Mouse (Mus musculus) Muller cell, postnatal 12 days (primary cell): ENCODE data around the gene Tnrc18.
A peak's percentile ranks its signal among the peaks of the same experiment; 100 is the strongest.

Experiments
- DNase-seq: peaks from one replicate; pipeline ENCODE4 v3.0.0-alpha.2; 2015; ENCODE audit errors: inconsistent ontology term

Gene Tnrc18

DNA sequence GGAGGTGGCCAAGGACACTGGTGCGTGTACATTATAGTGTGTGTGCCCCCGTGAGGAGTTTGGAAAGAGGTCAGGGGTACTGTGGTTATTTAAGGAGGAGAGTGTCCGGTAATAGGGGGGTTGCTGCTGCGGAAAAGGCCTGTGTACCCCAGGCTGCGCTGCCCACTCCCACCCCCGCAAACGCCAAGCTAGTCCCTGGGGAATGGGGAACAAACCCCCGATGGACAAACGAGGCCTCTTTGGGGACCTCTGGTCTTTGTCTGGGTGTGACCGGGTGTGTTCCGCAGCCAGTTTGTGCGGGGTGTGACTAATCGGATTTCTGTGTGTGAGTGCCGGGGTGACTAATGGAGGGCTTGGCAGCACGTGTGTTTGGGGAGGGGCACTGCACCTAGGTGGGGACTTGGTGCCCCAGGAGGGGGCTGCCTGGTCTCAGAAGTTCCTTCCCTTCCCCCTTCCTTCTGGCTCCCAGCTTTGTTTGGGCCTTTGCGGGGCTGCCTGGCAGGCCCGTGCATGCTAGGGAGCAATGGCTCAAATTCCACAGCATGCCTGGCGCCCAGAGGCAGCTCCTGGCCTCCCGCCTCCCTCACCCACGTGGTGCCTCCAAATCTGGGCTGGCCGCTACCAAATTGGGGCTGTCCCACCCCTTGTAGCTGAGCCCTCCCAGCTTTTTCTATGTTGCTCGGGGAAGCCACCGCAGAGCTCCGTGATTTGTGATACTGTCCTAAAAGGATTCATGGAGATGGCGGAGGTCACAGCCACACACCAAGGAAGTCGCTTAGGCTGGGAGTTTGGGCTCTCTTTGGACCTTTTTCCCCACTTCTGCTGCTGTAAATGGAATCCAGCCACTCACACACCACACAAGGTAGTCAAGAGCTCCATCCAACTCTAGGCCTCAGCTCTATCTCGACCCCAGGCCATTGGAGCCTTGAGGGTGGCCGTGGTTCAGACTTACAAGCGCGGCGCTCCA is 5.9 kb upstream of the Tnrc18 start:
- peak; percentile 97 for DNase-seq

DNA sequence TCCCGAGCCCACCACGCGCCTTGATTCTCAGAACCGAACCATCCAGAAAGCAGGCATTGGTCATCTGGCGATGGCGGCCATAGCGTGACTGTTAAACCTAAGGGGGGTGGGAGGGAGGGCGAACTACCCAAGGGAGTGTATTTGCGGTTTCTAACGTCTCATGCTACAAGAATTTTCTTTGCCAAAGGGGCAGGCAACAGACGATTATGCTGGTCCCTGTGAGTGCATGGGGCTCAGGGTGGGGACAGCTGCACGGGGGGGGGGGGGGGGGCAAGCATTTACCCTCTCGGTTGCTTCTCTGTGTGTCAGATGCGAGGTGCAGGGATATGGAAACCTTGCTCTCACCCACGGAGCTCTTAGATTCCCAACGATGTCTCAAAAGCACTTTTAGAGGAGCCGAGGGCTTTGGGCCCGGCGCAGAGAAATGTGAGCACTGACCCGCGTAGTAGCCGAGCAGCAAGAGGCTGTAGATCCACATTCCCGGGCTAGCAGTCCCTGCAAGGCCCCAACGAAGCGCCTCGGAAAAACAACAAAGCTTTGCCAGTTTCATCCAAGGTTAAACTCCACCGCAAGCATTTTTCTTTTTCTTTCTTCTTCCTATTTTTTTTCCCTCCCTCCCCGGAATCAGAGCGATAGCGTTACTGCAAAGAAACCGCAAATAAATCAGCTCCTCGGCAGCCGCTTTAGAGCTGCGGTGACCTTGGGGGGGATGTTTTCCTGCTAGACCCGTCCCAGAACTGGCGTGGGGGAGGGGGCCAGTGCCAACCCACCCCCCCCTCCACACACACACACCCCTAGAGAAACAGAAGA is 5.0 kb upstream of the Tnrc18 start:
- DNase-seq, result peak; percentile 93

DNA sequence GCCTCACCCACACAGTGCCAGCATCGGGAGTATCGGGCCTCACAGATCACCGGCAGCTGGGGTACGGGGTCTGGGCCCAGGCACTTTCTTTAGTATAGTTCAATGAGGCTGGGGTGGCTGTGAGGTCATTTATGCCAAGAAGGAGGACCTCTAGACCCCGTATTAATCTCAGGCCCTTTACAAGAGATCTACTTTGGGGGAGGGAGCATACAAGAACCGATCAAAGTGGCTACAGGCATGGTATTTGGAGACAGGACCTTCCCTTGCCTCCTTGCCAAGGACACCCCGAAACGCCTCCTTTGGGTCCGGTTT is 4.5 kb upstream of the Tnrc18 start:
- DNase-seq, result no peak

DNA sequence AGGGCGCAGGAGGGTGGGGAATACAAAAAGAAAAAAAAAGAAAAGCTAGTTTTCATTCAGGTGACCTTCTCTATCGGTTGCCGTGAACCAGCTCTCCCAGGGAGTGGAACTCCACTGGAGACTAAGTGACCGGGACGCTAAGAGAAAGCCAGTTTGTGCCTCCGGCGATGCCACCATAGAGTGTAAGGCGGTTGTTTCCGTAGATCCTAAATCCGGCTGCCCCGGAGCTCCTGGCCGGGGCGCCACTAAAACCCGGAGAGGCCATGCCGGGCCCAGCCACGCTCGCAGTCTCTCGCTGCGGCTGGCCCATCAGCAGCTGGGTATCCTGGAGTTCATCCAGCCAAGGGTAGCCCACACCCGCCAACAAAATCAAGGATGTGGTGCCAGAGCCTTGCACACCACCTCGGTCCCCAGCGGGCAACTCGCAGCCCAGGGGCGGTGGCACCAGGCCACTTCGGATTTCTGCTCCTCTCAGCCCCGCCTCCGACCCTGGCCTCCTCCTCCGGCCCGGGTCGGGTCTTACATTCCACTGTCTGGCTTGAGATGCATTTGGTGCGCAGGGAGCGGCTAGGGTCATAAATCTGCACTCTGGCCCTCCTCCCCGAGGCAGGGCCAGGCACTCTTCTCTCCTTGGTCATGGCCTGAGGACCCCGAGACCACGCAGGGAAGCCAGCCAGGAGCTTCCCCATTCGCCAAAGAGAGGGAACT is 4.0 kb upstream of the Tnrc18 start:
- DNase-seq, result peak; percentile 99

DNA sequence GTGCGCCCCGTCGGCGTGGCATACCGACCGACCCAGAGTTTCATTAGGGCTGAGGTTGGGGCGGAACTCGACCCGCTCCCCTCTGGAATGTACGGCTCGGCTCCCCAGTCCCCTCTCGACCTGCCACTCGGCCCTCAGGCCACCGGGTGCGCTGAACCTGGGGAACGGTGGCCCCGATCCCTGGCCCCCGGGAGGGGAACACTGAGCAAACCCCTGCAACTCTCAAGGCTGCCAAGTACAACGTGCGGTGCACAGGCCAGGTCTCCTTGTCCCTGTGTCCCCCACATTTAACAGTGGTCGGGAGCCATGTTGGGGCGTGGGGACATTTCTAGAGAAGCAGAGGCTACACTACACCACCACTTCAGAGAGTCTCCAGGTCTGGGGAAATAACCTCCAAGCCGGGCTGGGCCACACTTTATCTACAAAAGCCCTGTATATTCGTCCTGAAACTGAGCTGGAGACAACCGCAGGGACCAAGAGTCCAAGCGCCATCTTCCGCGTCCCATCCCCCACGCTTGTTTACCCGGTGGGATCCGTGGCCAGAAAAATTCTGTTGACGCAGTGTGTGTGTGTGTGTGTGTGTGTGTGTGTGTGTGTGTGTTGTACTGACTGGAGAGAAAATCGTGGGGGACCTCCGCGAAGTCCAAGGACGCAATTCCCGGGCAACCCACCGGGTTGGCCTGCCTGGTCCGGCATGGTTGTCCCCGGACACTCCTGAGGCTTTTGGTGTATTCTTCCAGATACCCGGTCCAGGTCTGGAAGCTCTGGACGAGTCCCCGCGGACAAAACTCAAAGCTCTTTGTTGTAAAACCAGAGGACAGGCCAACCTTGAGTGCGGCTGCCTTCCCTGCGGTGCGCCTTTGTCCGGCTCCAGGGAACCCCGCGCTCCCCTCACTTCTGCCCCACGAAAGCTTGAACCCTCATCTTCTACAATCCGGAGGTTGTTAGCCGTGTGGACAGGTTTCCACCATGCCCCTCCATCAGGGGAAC is 3.1 kb upstream of the Tnrc18 start:
- peak; percentile 77 for DNase-seq

DNA sequence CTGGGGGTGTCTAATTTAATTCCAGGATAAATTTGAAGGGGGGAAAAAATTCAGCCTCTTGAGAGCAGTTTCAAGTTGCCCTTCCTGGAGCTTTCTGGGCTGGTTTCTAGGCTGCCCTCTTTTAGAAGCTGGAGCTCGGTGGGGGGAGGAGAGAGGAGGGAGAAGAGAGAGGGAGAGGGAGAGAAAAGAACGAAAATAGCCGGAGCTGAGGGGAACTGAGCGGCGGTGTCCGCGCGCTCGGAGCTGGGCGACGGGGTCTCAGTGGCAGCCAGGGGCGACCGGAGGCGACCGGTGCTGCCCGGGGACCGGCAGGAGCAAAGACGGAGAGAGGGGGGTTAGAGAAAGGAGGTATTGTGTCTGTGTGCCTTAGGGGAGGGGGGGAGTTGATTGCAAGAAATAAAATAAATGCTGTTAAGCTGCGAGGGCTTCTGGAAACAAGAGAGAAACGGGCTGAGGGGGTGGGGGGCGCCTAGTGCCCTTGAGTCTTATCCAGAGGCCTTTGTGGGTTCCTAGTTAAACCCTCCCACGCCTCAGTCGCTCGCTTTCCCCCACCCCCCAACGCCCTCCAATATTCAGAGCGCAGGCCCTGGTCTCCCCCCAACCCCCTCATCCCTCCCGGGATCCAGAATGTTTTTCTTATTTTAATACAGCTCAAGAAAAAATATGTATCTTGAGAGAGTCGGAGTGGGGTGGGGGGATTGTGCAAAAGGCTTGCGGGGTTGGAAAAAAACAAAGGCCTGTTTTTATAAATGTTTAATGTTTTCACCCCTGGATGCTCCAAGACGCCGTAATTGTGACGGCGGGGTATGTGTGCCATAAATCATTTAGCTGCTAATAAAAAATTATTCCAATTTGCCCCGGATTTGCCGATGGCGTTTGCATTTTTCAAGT is 2.2 kb upstream of the Tnrc18 start:
- peak; percentile 89 for DNase-seq

DNA sequence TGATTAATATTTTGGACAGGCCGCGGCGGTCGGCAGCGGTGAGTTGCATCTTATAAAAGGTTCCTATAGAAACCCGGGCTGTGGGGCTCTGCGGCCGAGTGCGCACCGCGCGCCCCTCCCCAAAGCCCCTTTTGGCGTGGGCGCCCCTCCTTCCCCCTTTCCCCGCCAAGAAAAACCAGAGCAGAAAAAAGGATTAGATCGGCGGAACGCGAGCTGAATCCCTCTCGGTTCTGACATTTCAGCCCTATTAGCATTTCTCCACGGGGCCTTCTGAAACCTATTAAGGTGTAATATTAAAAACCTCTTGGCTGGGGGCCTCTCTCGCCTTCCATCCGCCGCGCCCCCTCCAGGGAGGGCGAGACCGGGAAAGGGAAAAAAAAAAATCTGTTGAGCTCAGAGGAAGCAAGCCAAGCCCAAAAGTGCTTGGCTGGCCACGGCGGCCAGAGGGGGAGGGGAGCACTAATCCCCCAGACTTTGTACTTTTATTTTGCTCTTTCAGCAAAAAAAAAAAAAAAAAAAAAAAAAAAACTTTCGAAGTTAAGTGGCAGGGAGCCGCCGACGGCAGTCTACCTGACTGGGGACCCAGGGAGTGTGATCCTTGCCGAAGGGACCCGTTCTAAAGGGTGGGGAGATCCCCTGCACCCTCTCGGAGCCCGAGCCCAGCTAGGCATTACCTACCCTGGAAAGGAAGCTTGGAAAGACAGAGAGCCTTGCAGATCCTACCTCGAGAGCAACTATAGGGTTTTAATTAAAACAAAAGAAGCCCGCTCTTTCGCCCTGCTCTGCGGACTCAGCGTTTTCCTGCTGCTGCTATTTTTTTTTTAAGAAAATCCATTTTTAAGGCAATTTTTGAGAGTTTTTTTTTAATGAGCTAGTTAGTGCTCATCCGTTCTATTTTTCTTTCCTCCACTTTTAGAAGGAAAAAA is 1.2 kb upstream of the Tnrc18 start:
- peak; percentile 88 for DNase-seq

DNA sequence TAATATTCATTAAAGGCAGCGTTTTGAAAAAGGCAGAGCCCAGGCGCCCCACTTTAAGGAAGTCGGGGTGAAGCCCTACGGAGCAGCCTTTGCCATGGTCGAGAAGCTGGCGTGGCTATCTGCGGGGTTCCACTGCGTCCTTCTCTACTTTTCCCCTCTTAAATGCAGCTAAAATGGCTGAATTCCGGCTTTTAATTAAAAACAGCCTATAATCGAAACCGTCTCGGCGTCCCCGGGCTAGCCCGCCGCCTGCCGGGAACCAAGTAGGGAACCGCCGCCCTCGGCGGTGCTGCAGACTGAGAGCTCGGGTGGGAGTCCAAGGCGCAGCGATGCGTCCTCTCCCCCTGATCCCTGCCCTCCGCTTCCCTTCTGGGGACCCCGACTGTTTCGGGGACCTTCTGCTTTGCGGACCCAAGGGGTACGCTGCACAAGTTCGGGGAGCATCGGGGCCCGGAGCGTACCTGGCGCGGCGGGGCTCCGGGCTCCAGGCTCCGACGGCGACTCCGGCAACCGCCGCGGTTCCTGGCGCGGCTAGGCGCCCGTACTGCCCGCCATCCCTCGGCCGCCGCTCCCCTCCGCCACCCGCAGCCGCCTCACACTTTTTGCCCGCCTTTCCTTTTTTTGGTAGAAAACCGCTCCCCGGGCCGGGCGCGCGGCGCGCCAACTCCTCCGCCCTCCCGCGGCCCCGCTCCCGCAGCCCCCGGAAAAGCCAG is 495 bp downstream of the Tnrc18 start:
- peak; percentile 67 for DNase-seq

DNA sequence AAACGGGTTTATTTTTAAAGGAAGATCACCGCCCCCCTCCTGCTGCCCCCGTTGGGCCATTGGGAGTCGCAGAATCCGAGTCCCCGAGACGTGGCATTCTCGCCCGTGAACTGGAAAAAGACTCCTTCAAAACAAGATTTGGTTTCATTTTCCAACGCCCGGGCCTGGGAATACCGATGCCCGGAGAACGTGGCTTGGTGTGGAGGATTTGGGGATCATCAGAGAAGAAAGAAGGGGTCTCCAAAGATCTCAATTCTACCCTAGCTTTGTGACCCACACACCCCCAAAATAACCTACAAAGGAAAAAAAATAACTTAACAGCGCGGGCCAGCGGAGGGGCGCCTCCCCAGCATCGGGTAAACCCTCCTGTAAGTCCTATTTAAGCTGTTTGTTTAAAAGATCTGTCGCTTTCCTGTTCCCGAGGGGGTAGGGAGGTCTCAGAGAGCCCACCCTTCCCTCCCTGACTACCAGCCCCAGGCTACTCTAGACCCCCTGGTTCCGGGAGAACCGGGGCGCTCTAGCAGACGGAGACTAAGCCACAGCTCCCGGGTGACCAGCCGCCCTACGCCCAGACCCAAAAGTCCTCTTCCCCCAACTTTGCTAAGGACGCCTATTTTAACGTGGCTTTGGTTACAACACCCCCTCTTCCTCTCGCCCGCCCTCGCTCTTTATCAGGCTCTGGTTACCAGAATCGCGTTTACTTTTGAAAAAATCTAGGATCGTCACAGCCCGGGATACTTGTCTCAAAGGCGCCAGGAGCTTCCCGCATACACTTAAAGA is 1.2 kb downstream of the Tnrc18 start:
- peak; percentile 64 for DNase-seq

DNA sequence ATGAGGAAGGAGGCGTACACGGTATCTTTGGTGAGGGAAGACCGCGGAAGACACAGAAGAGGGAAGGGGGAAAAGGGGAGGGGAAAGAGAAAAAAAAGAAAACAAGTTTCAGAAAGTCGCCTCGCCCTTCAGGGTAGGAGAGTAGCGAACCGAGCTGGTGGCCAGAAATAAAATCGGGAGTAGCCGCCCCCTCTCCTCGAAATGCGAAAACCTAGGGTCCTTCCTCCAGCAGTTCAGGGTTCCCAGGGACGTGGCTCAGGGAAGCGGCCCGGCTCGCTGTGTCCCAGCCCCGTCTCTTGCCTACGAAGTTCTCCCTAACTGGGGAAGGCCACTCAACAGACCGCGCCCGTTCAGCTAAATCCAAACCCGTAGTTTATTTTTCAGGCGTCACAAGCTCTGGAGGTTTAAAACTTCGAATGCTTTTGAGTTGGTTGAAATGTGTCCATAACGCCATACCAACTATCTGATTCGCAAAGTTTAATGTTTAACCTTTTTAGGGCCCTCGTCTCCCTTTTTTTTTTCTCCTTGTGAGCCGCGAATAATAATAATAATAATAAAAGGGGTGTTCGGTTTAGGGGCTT is 2.0 kb downstream of the Tnrc18 start:
- peak; percentile 64 for DNase-seq

DNA sequence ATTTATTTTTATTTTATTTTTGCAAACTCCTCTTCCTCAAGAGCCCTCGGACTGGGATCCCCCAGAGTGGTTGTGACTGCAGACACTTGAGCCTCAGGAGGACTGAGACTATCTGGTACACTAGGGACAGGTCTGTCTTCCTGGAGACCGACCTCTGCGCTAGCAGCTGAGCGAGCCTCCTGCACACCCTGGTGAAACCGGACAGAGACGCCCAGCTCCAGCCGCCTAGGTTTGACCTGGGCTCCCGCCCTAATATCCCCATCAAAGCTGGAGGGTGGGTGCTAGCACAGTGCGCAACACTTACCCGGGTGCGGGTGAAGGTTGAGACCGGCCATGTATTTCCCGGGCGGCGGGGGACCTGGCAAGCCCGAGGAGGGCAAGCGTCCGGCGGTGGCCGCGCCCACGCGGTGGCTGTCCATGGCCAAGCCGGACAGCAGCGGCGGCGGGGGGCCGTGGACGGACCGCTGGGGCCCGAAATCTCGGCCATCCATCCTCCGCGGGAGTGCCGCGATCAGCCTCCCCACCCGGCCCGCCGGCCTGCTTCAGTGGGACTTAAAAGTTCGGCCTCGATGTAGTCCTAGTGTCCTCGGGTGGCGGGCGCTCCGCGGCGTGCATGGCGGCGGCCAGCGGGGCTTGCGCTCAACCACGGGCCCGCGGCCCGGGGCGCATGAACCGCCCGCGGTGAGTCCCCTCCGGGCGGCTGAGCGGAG is 2.6 kb downstream of the Tnrc18 start:
- DNase-seq, result no peak

DNA sequence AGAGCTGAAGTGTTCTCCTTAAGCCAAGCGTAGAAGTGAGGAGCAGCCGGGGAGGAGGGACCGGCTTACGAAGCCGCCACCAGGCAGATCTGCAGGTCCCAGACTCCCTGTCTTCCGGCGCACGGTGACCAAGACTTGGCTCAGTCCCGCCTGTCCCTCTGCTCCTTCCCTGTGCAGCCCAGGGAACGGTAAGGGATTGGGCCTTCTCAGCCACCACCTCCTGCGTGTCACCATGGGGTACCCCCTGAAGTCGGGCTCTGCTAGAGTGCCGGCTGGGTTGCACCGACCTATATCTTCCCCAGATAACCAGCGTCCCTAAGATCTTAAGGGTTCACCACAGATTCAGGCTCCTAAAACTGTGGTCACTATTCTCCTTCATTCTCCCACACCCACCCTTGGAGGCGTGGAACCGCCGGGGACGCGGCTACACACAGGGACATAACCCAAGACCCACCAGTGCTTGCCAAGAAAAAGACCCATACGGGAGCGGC is 3.3 kb downstream of the Tnrc18 start:
- no peak for DNase-seq

DNA sequence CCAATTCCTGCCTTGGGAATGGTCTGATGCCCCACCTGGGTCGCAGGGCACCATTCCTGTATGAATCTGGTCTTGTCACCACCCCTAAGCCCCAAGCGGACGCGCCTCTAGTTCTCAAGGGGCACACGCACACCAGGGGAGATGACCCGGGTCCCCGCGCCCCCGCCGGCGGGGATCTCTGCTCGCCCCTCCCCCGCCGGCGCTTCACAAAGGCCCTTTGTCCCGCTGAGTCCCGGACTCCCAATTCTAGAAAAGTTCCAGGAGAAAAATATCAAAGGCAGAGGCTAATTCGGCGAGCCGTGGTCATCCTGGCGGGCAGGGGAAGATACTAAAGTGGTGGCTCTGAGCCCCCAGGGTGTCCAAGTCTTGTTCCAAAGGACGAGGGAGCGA is 3.7 kb downstream of the Tnrc18 start:
- DNase-seq, result peak; percentile 86

DNA sequence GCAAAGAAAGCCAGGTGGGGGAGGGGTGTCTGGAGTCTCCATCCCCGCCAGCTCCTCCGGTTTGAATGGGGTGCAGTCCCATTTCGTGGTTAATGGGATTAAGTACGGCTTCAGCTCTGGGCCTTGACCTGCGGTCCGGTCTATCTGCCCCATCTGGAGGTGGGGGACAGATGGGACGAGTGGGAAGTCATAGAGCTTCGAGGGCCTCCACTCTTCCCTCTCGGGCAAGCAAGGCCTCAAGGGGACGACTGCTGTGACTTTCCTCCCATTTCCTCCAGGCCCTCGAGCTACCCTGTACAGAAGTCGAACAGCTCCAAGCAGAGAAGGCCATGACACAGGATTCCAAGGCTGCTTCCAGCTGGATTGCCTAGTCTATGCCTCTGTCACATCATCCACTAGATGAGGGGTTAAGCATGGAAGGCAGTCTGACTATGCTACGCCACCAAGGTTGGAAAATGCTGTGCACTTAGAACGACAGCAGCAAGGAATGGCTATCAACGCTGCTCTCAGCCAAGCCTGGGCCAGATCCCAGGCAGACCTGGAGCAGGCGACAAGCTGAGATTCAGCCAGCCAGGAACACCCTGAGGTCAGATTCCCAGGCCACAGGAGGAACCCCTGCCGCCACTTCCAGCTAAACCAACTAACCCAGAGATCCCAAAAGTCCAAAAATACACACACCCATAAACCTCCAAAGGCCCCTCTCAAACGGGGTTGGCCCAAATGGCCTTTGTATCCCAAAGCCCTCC is 4.3 kb downstream of the Tnrc18 start:
- no peak for DNase-seq

DNA sequence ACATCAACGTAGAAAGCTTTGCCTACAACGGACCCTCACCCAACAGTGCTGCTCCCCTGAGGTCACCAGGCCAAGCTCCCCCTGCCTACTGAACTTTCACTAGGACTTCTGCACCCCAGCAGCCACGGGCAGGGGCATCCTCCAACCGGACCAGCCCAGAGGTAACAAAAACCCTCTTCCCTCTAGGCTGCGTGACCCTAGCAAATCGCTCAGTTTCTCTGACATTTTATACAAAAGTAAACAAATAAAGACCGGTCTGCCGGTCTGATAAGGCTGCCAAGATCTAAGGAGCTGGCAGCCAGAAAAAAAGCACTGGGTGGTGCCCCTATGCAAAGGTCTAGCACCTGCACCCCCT is 4.9 kb downstream of the Tnrc18 start:
- no peak for DNase-seq
